Mouse (Mus musculus): ENCODE measurements around the gene Gm21882.
"Not testable (repeated sequence)": the region's sequence is repeated elsewhere in the genome, so short reads cannot be mapped to it uniquely, and the experiment has no call there.

Gm21882 gene

GRCm38 (mm10) chrY:40381423-40381822, at the start of gene Gm21882:
Gene Gm21882 (minus strand): TSS chrY:40381523.
- DNase-seq (ENCODE audit: low spot score) = not testable (repeated sequence)
